Mouse (Mus musculus) liver, embryonic 13.5 days (tissue): ENCODE data around the gene Pim1. TPM values are rescaled to one million over a fixed set of nuclear protein-coding genes. Genes with fewer than 3 reads are reported as not detected.

Experiments
- ATAC-seq: fragments of 200-750 bp; cut with Nextera tagmentation; 2 replicates; pipeline ENCODE4 v1.8.0; 2017; ENCODE audit warnings: low read depth, mild to moderate bottlenecking, moderate number of reproducible peaks, moderate library complexity
- DNase-seq: peaks from one replicate; pipeline ENCODE4 v3.0.0; 2022
- H3K27ac ChIP-seq: fragments of 300-500 bp; sonication (generic); 2 replicates; pipeline ENCODE4 v1.5.1; 2015; ENCODE audit warnings: moderate library complexity, mild to moderate bottlenecking, inconsistent platforms
- H3K27me3 ChIP-seq: fragments of 300-500 bp; sonication (generic); 2 replicates; pipeline ENCODE4 v1.6.1; 2015; ENCODE audit warnings: mild to moderate bottlenecking, inconsistent platforms
- H3K36me3 ChIP-seq: fragments of 300-500 bp; sonication (generic); 2 replicates; pipeline ENCODE4 v1.6.1; 2015; ENCODE audit warnings: mild to moderate bottlenecking, inconsistent platforms
- H3K4me1 ChIP-seq: fragments of 300-500 bp; sonication (generic); replicated peaks from 2 replicates; pipeline ENCODE4 v1.6.1; 2015; ENCODE audit warnings: inconsistent platforms
- H3K4me2 ChIP-seq: fragments of 300-500 bp; sonication (generic); 2 replicates; pipeline ENCODE4 v1.6.1; 2015; ENCODE audit warnings: inconsistent platforms, mild to moderate bottlenecking, moderate library complexity
- H3K4me3 ChIP-seq: fragments of 300-500 bp; sonication (generic); replicated peaks from 2 replicates; pipeline ENCODE4 v1.5.1; 2015; ENCODE audit warnings: mild to moderate bottlenecking, inconsistent platforms
- H3K9ac ChIP-seq: fragments of 300-500 bp; sonication (generic); 2 replicates; pipeline ENCODE4 v1.6.1; 2015; ENCODE audit warnings: mild to moderate bottlenecking, inconsistent platforms
- H3K9me3 ChIP-seq: fragments of 300-500 bp; sonication (generic); replicated peaks from 2 replicates; pipeline ENCODE4 v1.6.1; 2016; ENCODE audit warnings: inconsistent platforms
- WGBS: fragments of 180-500 bp; shearing (Covaris S2); methylation state at CpG from one replicate; pipeline ENCODE4 v1.1.7; 2015; ENCODE audit not compliant: insufficient replicate concordance; 5-methylcytosine and 5-hydroxymethylcytosine counted together
- polyA plus RNA-seq: library from polyadenylated mRNA; unstranded; fragments of >200 nt; fragmentation: Nextera tagmentation; extraction: Ambion mirVana; gene quantifications from 2 replicates; pipeline ENCODE4 v1.2.1, GENCODE M21; 2015

Pim1 gene
- polyA plus RNA-seq, 1 experiment from 2014 or later, result 110 TPM

- Histone ChIP-seq H3K36me3 (no peaks in the 10 kb centered on the region), H3K4me3 (no peak overlapping the region), H3K27me3 (no peaks in the 10 kb centered on the region), H3K4me2 (no peak overlapping the region), H3K9me3 (peaks cover 6% of the 10 kb centered on the region; the same call in 1 of the 2 replicates), H3K27ac (peak overlapping the region; percentile 71), H3K4me1 (peaks cover 66% of the 10 kb centered on the region), H3K9ac (peak overlapping the region; percentile 12)
- no peak for DNase-seq
- 65% methylated on average over 3 of the region's 3 CpGs for WGBS
- ATAC-seq, result no peak
These were observed 5.0 kb upstream of the Pim1 start for GRCm38 (mm10) chr17:29485336-29486233.

- H3K4me3 ChIP-seq, result peak overlapping the region; percentile 79
- H3K9me3 ChIP-seq, result no peaks in the 10 kb centered on the region; the same call in 1 of the 2 replicates
- peak overlapping the region; percentile 93 for H3K9ac ChIP-seq
- H3K36me3 ChIP-seq, result peaks cover 24% of the 10 kb centered on the region
- peak overlapping the region; percentile 93 for H3K4me2 ChIP-seq
- H3K27me3 ChIP-seq, result no peaks in the 10 kb centered on the region
- DNase-seq (no peak), ATAC-seq (no peak)
- H3K4me1 ChIP-seq, result peaks cover 56% of the 10 kb centered on the region
- WGBS, result 81% methylated on average over 8 of the region's 8 CpGs
- H3K27ac ChIP-seq, result peak overlapping the region; percentile 97
These were observed 2.1 kb upstream of the Pim1 start for GRCm38 (mm10) chr17:29488257-29488977.

GRCm38 (mm10) chr17:29488978-29489970 is 1.3 kb upstream of the Pim1 start:
- Histone ChIP-seq H3K9ac (peak overlapping the region; percentile 93), H3K27me3 (no peaks in the 10 kb centered on the region), H3K9me3 (no peaks in the 10 kb centered on the region; the same call in 1 of the 2 replicates), H3K4me1 (peaks cover 62% of the 10 kb centered on the region), H3K4me3 (peak overlapping the region; percentile 79), H3K36me3 (peaks cover 32% of the 10 kb centered on the region), H3K4me2 (peak overlapping the region; percentile 93), H3K27ac (peak overlapping the region; percentile 97)
- no peak for ATAC-seq
- WGBS, result 2% methylated on average over 30 of the region's 30 CpGs
- DNase-seq, result peak; percentile 43

- H3K4me2 ChIP-seq, result peak overlapping the region; percentile 93
- H3K4me1 ChIP-seq, result peaks cover 64% of the 10 kb centered on the region
- peak overlapping the region; percentile 93 for H3K9ac ChIP-seq
- H3K27ac ChIP-seq, result peak overlapping the region; percentile 97
- no peaks in the 10 kb centered on the region for H3K9me3 ChIP-seq
- WGBS, result under 1% methylated on average over 51 of the region's 68 CpGs
- H3K4me3 ChIP-seq, result peak overlapping the region; percentile 100
- DNase-seq (peak; percentile 97), ATAC-seq (peak; percentile 77)
- H3K27me3 ChIP-seq, result no peaks in the 10 kb centered on the region
- H3K36me3 ChIP-seq, result peaks cover 41% of the 10 kb centered on the region
These were observed 411 bp upstream of the Pim1 start for GRCm38 (mm10) chr17:29489971-29490712.

- Histone ChIP-seq H3K27me3 (no peaks in the 10 kb centered on the region), H3K4me2 (peak overlapping the region; percentile 82), H3K27ac (peak overlapping the region; percentile 99), H3K36me3 (peaks cover 54% of the 10 kb centered on the region), H3K9me3 (no peaks in the 10 kb centered on the region), H3K9ac (peak overlapping the region; percentile 100), H3K4me3 (peak overlapping the region; percentile 100), H3K4me1 (peaks cover 61% of the 10 kb centered on the region)
- DNase-seq, result peak; percentile 60
- WGBS, result under 1% methylated on average over 48 of the region's 48 CpGs
- no peak for ATAC-seq
These were observed 1.2 kb downstream of the Pim1 start for GRCm38 (mm10) chr17:29491591-29492268.

GRCm38 (mm10) chr17:29492269-29493191 is 2.0 kb downstream of the Pim1 start:
- no peaks in the 10 kb centered on the region for H3K9me3 ChIP-seq
- ATAC-seq (no peak), DNase-seq (peak; percentile 68)
- H3K36me3 ChIP-seq, result peaks cover 57% of the 10 kb centered on the region
- H3K4me2 ChIP-seq, result peak overlapping the region; percentile 82
- peak overlapping the region; percentile 100 for H3K4me3 ChIP-seq
- H3K27ac ChIP-seq, result peak overlapping the region; percentile 99
- under 1% methylated on average over 22 of the region's 22 CpGs for WGBS
- peaks cover 61% of the 10 kb centered on the region for H3K4me1 ChIP-seq
- peak overlapping the region; percentile 100 for H3K9ac ChIP-seq
- no peaks in the 10 kb centered on the region for H3K27me3 ChIP-seq

- ATAC-seq, result no peak
- Histone ChIP-seq H3K4me1 (peaks cover 62% of the 10 kb centered on the region), H3K36me3 (peaks cover 57% of the 10 kb centered on the region), H3K27me3 (no peaks in the 10 kb centered on the region), H3K9ac (peak overlapping the region; percentile 100), H3K27ac (peak overlapping the region; percentile 99), H3K9me3 (no peaks in the 10 kb centered on the region), H3K4me3 (peak overlapping the region; percentile 100), H3K4me2 (peak overlapping the region; percentile 82)
- no peak for DNase-seq
- 54% methylated on average over 11 of the region's 11 CpGs for WGBS
These were observed 3.0 kb downstream of the Pim1 start for GRCm38 (mm10) chr17:29493461-29493980.

GRCm38 (mm10) chr17:29494062-29494731 is 3.6 kb downstream of the Pim1 start:
- Histone ChIP-seq H3K4me1 (peaks cover 62% of the 10 kb centered on the region), H3K27ac (peak overlapping the region; percentile 99)
- DNase-seq, result no peak

More at GRCm38 (mm10) chr17:29494062-29494731, 3.6 kb downstream of the Pim1 start:
- ATAC-seq, result no peak
- Histone ChIP-seq H3K36me3 (peaks cover 57% of the 10 kb centered on the region), H3K9me3 (no peaks in the 10 kb centered on the region), H3K4me3 (peak overlapping the region; percentile 100), H3K27me3 (no peaks in the 10 kb centered on the region), H3K9ac (peak overlapping the region; percentile 100), H3K4me2 (peak overlapping the region; percentile 82)
- WGBS, result 52% methylated on average over 10 of the region's 10 CpGs
